Comparison of ENCODE assay signal across 20 mouse cellular contexts in the genomic region with DNA sequence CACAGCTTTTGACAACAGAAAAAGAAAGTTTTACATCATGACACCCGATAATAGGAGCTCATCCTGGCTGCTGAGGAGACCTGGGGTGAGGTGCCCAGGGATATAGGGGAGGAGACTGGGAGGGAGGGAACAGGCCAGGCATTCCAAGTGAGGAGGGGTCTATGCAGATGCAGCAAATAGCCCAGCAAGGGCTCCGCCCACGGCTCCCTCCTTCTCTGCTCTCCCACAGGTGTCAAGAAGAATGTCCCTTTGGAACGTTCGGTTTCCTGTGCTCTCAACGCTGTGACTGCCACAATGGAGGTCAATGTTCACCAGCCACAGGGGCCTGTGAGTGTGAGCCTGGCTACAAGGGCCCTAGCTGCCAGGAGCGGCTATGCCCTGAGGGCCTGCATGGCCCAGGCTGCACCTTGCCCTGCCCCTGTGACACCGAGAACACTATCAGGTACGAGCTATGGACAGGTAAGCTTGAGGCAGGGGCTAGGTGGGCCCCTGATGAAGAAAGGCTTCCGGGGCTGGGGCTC.
DNase-seq lines count a peak whose midpoint lies in the region; ATAC-seq and TF ChIP-seq lines count a peak whose summit lies in the region.
"Had no signal": no experiment of that assay in that cellular context is flagged by ENCODE, and none has a peak within 500 bp of the region (broad histone marks: within the 10 kb centered on the region; RNA-seq: fewer than 3 reads in every experiment).

No protein-coding gene starts in this region.

- ATAC-seq in intestine, postnatal 0 days = peak; percentile 74
- ATAC-seq: forebrain, embryonic 15.5 days had no signal

- H3K9ac ChIP-seq in intestine, postnatal 0 days (ENCODE audit: low read depth, low read length) = no peak overlapping the region
- H3K9ac ChIP-seq: embryonic facial prominence, embryonic 15.5 days; forebrain, embryonic 15.5 days; heart, embryonic 12.5 days; hindbrain, embryonic 14.5 days had no signal

- no peak for TF ChIP-seq POLR2A in cerebellum, adult 2 months (IDR thresholded peaks at IDR 0.05; ENCODE audit: borderline replicate concordance, insufficient read depth, low read length)

- no peaks in the 10 kb centered on the region for H3K4me1 ChIP-seq in intestine, postnatal 0 days (replicated peaks; ENCODE audit: control insufficient read depth, insufficient read depth, low read length)
- H3K4me1 ChIP-seq in cerebellum, adult 2 months (ENCODE audit: control insufficient read depth, insufficient read depth, low read length) = peaks cover 20% of the 10 kb centered on the region
- H3K4me1 ChIP-seq: embryonic facial prominence, embryonic 15.5 days; forebrain, embryonic 15.5 days had no signal

- no peak overlapping the region for H3K4me3 ChIP-seq in intestine, postnatal 0 days (ENCODE audit: low read depth, low read length)
- no peak overlapping the region for H3K4me3 ChIP-seq in cerebellum, adult 2 months (replicated peaks; ENCODE audit: insufficient read depth, low read depth, low read length)
- H3K4me3 ChIP-seq: embryonic facial prominence, embryonic 15.5 days; erythroblast, embryonic 14.5 days; forebrain, embryonic 15.5 days; heart, embryonic 12.5 days; hindbrain, embryonic 10.5 days had no signal

- peak; percentile 39 for DNase-seq in kidney, adult 9 months
- no peak for DNase-seq in kidney, postnatal 10 days
- peak; percentile 76 for DNase-seq in ZHBTc4 (ENCODE audit: low read depth, low spot score)
- peak; percentile 12 to 22 for DNase-seq in kidney, postnatal 4 days
- no peak for DNase-seq in cerebellum, adult 2 months
- DNase-seq in gastrocnemius, adult 8-10 months (ENCODE audit: low spot score in 2 of 2) = no peak
- no peak for DNase-seq in layer of hippocampus, adult 9-10 months (ENCODE audit: low spot score)
- DNase-seq: adrenal gland, adult 2 months; adrenal gland, postnatal 25 days; cerebellum, adult 8-10 months; cerebellum, postnatal 14 days; embryo, embryonic 11 days; gastrocnemius, postnatal 25 days had no signal

- no peak overlapping the region for H3K4me2 ChIP-seq in intestine, postnatal 0 days (replicated peaks; ENCODE audit: low read depth)
- H3K4me2 ChIP-seq: embryonic facial prominence, embryonic 15.5 days; forebrain, embryonic 15.5 days; heart, embryonic 12.5 days; hindbrain, embryonic 14.5 days had no signal

- H3K36me3 ChIP-seq in intestine, postnatal 0 days (ENCODE audit: control insufficient read depth, insufficient read depth) = no peaks in the 10 kb centered on the region
- H3K36me3 ChIP-seq: embryonic facial prominence, embryonic 15.5 days; forebrain, embryonic 15.5 days; heart, embryonic 12.5 days; hindbrain, embryonic 10.5 days had no signal

- WGBS in intestine, postnatal 0 days = 38% methylated on average over 10 of the region's 10 CpGs
- WGBS in cerebellum, adult 2 months = 89% methylated on average over 10 of the region's 10 CpGs

- H3K27ac ChIP-seq in intestine, postnatal 0 days (ENCODE audit: low read depth, low read length) = peak overlapping the region; percentile 77
- no peak overlapping the region for H3K27ac ChIP-seq in cerebellum, adult 2 months (ENCODE audit: insufficient read depth, low read length)
- H3K27ac ChIP-seq: embryonic facial prominence, embryonic 15.5 days; forebrain, embryonic 15.5 days; hindbrain, embryonic 10.5 days; hindbrain, embryonic 14.5 days had no signal

- H3K27me3 ChIP-seq in intestine, postnatal 0 days (replicated peaks; ENCODE audit: control insufficient read depth, insufficient read depth, low read length) = no peaks in the 10 kb centered on the region
- H3K27me3 ChIP-seq in cerebellum, adult 2 months (ENCODE audit: control insufficient read depth, insufficient read depth, low read length) = no peaks in the 10 kb centered on the region
- H3K27me3 ChIP-seq: embryonic facial prominence, embryonic 15.5 days; forebrain, embryonic 15.5 days had no signal

- no peaks in the 10 kb centered on the region for H3K9me3 ChIP-seq in intestine, postnatal 0 days (ENCODE audit: control insufficient read depth)
- H3K9me3 ChIP-seq: embryonic facial prominence, embryonic 15.5 days; forebrain, embryonic 15.5 days; hindbrain, embryonic 10.5 days had no signal

- TF ChIP-seq CTCF in intestine, postnatal 0 days (IDR thresholded peaks at IDR 0.05; ENCODE audit: low read depth) = peak; percentile 26
- no peak for TF ChIP-seq CTCF in cerebellum, adult 2 months (IDR thresholded peaks at IDR 0.05; ENCODE audit: borderline replicate concordance, insufficient read depth, low read depth, low read length)

Comparison
In these comparisons a context has a peak if more than half of its experiments do, and no peak if none do; other contexts are left out.
1. DNase-seq: peak in kidney, adult 9 months (single experiment), ZHBTc4 (single experiment) and kidney, postnatal 4 days (2 of 2); none in kidney, postnatal 10 days (single experiment), cerebellum, adult 2 months (0 of 2), gastrocnemius, adult 8-10 months (0 of 2) and layer of hippocampus, adult 9-10 months (single experiment).